Mouse (Mus musculus) kidney, postnatal 0 days (tissue): ENCODE results near the gene H2afv. TPM values are rescaled to one million over a fixed set of nuclear protein-coding genes. Genes with fewer than 3 reads are reported as not detected.

Experiments
- ATAC-seq: fragments of 200-750 bp; cut with Nextera tagmentation; replicated peaks from 2 replicates; pipeline ENCODE4 v1.8.0; 2017; ENCODE audit warnings: low read depth, moderate number of reproducible peaks, moderate TSS enrichment, moderate library complexity; ENCODE audit not compliant: low FRiP score
- DNase-seq: peaks from one replicate; pipeline ENCODE4 v3.0.0-alpha.2; 2016; ENCODE audit warnings: low spot score
- H3K27ac ChIP-seq: fragments of 300-500 bp; sonication (generic); 2 replicates; pipeline ENCODE4 v1.5.1; 2014; ENCODE audit warnings: mild to moderate bottlenecking
- H3K27me3 ChIP-seq: fragments of 300-500 bp; sonication (generic); 2 replicates; pipeline ENCODE4 v1.6.1; 2014; ENCODE audit warnings: low read length, mixed read lengths; ENCODE audit not compliant: insufficient read depth
- H3K36me3 ChIP-seq: fragments of 300-500 bp; sonication (generic); 2 replicates; pipeline ENCODE4 v1.6.1; 2014; ENCODE audit warnings: low read length, mixed read lengths; ENCODE audit not compliant: insufficient read depth
- H3K4me1 ChIP-seq: fragments of 300-500 bp; sonication (generic); replicated peaks from 2 replicates; pipeline ENCODE4 v1.6.1; 2014; ENCODE audit warnings: antibody characterized with exemption, low read length, mixed read lengths; ENCODE audit not compliant: insufficient read depth
- H3K4me2 ChIP-seq: fragments of 300-500 bp; sonication (generic); 2 replicates; pipeline ENCODE4 v1.6.1; 2014; ENCODE audit warnings: mild to moderate bottlenecking, low read length, moderate library complexity, mixed read lengths
- H3K4me3 ChIP-seq: fragments of 300-500 bp; sonication (generic); replicated peaks from 2 replicates; pipeline ENCODE4 v1.5.1; 2014; ENCODE audit warnings: low read depth, low read length
- H3K9ac ChIP-seq: fragments of 300-500 bp; sonication (generic); 2 replicates; pipeline ENCODE4 v1.6.1; 2014; ENCODE audit warnings: low read depth, low read length
- H3K9me3 ChIP-seq: fragments of 300-500 bp; sonication (generic); replicated peaks from 2 replicates; pipeline ENCODE4 v1.6.1; 2016; ENCODE audit warnings: low read length, inconsistent platforms, mixed read lengths
- CTCF ChIP-seq: IDR thresholded peaks from 2 replicates; pipeline ENCODE4 v1.5.1; 2016; ENCODE audit warnings: antibody characterized with exemption, low read depth, mild to moderate bottlenecking, moderate library complexity
- WGBS: fragments of 180-500 bp; shearing (Covaris S2); extraction: QIAGEN DNeasy Blood & Tissue Kit; methylation state at CpG from one replicate; pipeline ENCODE4 v1.1.7; 2014; 5-methylcytosine and 5-hydroxymethylcytosine counted together
- polyA plus RNA-seq: library from polyadenylated mRNA; unstranded; fragments of >200 nt; fragmentation: Nextera tagmentation; extraction: Ambion mirVana; gene quantifications from 2 replicates; pipeline ENCODE4 v1.2.1, GENCODE M21; 2015

Gene H2afv
- polyA plus RNA-seq, 1 experiment from 2014 or later, result 458 TPM

DNA sequence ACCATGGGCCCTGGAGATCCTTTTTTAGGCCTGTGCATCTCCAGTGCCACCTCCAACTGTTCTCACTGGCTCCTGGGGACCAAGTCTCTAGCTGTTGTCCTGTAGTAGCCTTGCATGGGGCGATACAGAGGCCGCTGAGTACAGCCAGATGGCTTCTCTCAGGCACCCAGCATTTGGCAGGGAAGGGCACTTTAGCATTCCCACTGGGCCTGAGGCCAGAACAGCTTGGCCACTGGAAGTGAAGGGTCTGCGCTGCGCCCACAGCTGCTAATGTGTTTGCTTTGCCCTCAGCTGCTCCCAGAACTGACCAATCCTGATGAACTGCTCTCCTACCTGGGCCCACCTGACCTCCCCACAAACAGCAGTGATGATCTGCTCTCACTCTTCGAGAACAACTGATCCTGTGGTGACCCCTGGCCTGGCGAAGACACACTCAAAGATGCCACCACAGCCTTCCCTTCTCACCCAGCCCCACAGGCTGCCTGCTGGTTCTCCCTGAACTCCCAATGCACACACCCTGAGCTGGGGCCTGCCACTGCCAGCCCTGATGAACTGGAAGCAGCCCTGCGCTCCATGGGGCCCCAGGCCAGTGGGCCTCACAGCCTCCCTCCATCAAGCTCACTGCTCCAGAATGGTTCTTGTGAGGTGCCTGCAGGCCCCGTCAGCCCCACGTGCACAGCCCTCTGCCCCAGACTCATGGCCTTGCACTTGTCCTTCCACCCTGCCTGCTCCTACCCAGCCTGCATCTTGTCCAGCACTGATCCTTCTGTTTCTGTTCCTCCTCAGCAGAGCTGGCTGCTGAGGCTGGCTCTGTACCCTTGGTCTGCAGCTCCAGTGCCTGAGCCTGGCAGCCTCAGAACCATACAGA lies 39.3 kb downstream of the H2afv start:
- no peak for TF ChIP-seq CTCF
- peak overlapping the region; percentile 89 for H3K27ac ChIP-seq
- WGBS, result 72% methylated on average over 9 of the region's 9 CpGs
- DNase-seq (no peak), ATAC-seq (no peak; the same call in 1 of the 2 replicates)
- peak overlapping the region; percentile 37; the same call in 1 of the 2 replicates for H3K9ac ChIP-seq
- peaks cover 26% of the 10 kb centered on the region; the same call in 1 of the 2 replicates for H3K4me1 ChIP-seq
- H3K9me3 ChIP-seq, result no peaks in the 10 kb centered on the region
- H3K4me2 ChIP-seq, result no peak overlapping the region
- no peak overlapping the region for H3K4me3 ChIP-seq
- no peaks in the 10 kb centered on the region for H3K27me3 ChIP-seq
- peaks cover 51% of the 10 kb centered on the region for H3K36me3 ChIP-seq

DNA sequence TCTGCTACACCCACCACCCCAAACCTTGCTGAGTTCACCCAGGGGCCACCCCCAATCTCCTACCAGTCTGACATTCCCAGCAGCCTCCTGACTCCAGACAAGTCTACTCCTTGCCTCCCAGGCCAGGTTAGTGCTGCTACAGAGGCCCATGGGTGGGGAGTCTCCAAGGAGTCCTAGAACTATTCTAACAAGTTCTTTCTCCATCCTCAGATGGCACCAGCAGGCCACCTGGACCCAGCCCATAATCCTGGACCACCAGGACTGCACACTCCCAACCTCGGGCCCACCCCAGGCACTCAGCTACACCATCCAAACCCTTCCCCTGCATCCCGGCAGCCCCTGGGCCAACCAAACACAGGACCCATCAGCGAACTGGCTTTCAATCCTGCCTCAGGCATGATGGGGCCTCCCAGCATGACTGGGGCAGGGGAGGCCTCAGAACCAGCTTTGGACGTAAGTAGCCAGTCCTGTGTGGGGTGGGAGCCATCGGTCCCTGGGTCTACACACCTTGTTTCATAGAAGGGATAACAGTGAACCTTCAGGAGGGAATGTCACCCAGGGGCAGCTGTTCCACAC lies 40.3 kb downstream of the H2afv start:
- no peak for DNase-seq
- TF ChIP-seq CTCF, result no peak
- Histone ChIP-seq H3K27me3 (no peaks in the 10 kb centered on the region), H3K9ac (no peak overlapping the region), H3K36me3 (peaks cover 61% of the 10 kb centered on the region), H3K4me2 (no peak overlapping the region), H3K4me1 (peaks cover 26% of the 10 kb centered on the region; the same call in 1 of the 2 replicates), H3K9me3 (no peaks in the 10 kb centered on the region), H3K27ac (0 out of 2 replicates have a peak overlapping the region, but pooled peaks have one; percentile 19), H3K4me3 (no peak overlapping the region)
- 91% methylated on average over 5 of the region's 5 CpGs for WGBS
- no peak for ATAC-seq

DNA sequence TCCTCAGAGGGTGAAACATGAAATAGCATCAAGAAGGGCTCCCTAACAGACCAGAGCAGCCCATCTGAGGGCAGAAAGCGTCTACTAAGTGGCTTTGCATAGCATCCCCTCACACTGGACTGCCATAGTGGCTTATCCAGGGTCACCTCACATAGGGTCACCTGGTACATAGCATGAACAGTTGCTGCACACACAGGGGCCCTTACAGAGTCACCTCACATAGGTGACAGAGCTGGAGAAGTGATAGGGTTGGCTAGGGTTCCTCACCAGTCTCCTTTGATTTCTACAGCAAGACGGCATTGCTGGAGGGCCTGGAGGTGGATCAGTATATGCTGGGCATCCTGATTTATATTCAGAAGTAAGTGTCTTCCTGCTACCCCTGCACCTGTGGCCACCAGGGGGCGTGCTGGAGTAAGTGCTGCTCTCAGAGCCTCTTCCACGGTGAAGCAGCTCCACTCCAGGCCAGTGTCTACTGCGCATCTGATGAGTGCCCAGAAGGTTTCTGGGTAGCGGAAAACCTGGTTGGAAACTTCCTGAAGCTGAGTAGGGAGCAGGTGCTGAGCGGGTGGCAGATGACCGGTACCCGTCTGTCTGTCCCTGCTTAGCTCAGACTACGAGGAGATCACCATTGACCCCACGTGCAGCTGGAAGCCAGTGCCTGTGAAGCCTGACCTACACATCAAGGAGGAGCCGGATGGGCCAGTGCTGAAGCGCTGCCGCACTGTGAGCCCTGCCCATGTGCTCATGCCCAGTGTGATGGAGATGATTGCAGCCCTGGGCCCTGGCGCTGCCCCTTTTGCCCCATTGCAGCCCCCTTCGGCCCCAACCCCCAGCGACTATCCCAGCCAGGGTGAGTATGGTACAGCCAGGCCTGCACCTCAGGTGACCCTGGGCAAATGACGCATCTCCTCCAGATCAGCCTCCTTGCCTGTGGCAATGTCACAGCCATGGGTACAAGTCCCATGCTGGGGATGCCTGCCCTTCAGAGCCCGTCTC lies 41.4 kb downstream of the H2afv start:
- Histone ChIP-seq H3K4me2 (no peak overlapping the region), H3K4me3 (no peak overlapping the region), H3K27me3 (no peaks in the 10 kb centered on the region), H3K9me3 (no peaks in the 10 kb centered on the region), H3K27ac (no peak overlapping the region), H3K36me3 (peaks cover 71% of the 10 kb centered on the region), H3K9ac (no peak overlapping the region), H3K4me1 (peaks cover 26% of the 10 kb centered on the region; the same call in 1 of the 2 replicates)
- ATAC-seq (0 out of 2 replicates have a peak, but pooled peaks have one; percentile 6), DNase-seq (peak; percentile 46)
- 87% methylated on average over 19 of the region's 19 CpGs for WGBS
- TF ChIP-seq CTCF, result peak; percentile 79

DNA sequence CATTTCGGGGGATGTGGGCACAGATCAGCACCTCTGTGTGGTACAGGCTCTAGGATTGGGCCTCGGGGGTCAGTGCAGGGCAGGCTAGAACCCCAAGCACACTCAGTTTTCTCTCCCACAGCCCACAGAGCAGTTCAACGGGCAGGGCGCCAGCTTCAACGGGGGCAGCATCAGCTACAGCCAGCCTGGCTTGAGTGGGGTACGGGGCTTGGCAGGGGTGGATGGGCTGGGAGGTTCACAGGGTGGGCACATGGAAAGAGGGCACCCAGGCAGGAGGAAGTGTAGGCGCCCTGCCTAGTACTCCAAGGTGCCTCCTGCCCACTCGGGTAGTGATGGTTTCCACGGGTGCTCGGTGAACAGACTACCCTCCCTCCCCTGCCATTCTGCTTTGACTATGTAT lies 46.1 kb downstream of the H2afv start:
- Histone ChIP-seq H3K36me3 (peaks cover 72% of the 10 kb centered on the region), H3K4me2 (no peak overlapping the region), H3K27me3 (no peaks in the 10 kb centered on the region), H3K27ac (no peak overlapping the region), H3K4me3 (no peak overlapping the region), H3K9ac (no peak overlapping the region), H3K9me3 (no peaks in the 10 kb centered on the region), H3K4me1 (no peaks in the 10 kb centered on the region)
- TF ChIP-seq CTCF, result no peak
- ATAC-seq (no peak), DNase-seq (no peak)
- 90% methylated on average over 10 of the region's 10 CpGs for WGBS

DNA sequence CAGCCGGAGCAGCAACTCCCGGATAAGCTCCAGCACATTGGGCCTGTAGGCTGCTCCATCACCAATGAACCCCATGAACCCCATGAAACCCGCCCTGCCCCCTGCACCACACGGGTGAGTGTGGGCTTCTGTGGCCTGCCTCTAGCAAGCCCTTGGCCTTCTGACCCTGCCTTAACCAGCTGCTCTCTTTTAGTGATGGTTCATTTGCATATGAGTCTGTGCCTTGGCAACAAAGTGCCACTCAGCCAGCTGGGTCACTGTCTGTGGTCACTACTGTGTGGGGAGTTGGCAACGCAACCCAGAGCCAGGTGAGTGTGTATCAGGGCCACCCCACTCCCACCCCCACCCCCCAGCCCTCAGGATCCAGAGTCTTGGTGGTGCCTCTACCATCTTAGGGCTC lies 48.7 kb downstream of the H2afv start:
- peaks cover 49% of the 10 kb centered on the region for H3K36me3 ChIP-seq
- no peaks in the 10 kb centered on the region for H3K27me3 ChIP-seq
- H3K4me1 ChIP-seq, result peaks cover 7% of the 10 kb centered on the region; the same call in 1 of the 2 replicates
- H3K27ac ChIP-seq, result no peak overlapping the region
- no peak overlapping the region for H3K9ac ChIP-seq
- H3K9me3 ChIP-seq, result no peaks in the 10 kb centered on the region
- no peak for TF ChIP-seq CTCF
- DNase-seq (no peak), ATAC-seq (no peak)
- no peak overlapping the region for H3K4me2 ChIP-seq
- WGBS, result 81% methylated on average over 5 of the region's 5 CpGs
- H3K4me3 ChIP-seq, result no peak overlapping the region
